Mouse (Mus musculus) leukemia stem cell, adult 10-12 weeks (primary cell): Measurements from ENCODE around the gene Prkch. TPM values are rescaled to one million over a fixed set of nuclear protein-coding genes. Genes with fewer than 3 reads are reported as not detected.

Source experiments
- polyA plus RNA-seq: library from polyadenylated mRNA; stranded (reverse); fragments of >175 nt; gene quantifications from 2 replicates; pipeline ENCODE4 v1.2.3, GENCODE M21; 2012; ENCODE audit warnings: low replicate concordance

The Prkch gene
- 3.0 and 7.0 TPM in 2 replicates for polyA plus RNA-seq

DNA sequence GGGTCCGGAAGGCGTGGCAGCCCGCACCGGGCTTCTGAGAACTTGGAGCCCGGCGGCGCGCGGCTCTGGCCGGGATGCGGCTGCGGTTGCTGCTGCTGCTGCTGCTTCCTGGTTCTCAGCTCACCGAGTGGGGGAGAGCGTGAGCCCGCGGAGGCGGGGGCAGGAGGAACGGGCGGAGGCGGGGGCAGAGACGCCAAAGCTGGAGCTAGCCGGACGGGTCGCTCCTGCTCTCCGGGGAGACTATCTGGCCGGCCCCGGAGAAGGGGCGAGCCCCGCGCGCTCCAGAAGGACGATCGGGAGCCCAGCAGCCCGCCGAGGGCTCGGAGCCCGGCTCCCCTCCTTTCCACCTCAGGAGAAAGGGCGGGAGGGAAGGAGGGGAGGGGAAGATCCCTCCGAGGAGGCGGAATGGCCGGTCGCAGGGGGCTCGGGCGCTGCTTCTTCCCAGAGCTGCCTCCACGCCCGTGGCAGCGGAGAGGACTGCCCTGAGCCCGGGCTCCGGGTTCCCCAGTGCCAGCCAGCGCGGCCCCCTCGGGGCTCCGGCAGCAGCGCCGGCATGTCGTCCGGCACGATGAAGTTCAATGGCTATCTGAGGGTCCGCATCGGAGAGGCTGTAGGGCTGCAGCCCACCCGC lies at the start of gene Prkch:
Gene Prkch, plus strand, starts transcription at position 187 of the 631 bp plus-strand sequence.

GRCm38 (mm10) chr12:73546086-73546711 lies 38.4 kb upstream of the Prkch start, which contains the start of gene Tmem30b:
Gene Tmem30b, minus strand, starts transcription at chr12:73546392.

Other genes with a start within 250 kb of the Prkch start
- not detected in 2 replicates for gene Tmem30b, start 38.4 kb upstream of the Prkch start, polyA plus RNA-seq